Mouse (Mus musculus) layer of hippocampus, adult 18-20 months (tissue): ENCODE measurements at regions not wholly inside any gene's neighbourhood (a gene's known extent, or its start where the extent isn't known, plus 50 kb on each side); places are given as distances from the start of the nearest gene placed in this dataset.
"Not testable (repeated sequence)": the region's sequence is repeated elsewhere in the genome, so short reads cannot be mapped to it uniquely, and the experiment has no call there.

ENCODE experiments used
- DNase-seq, 2 experiments: peaks; one replicate each; pipeline ENCODE4 v3.0.0; 2022; ENCODE audit warnings: low spot score in 2 of 2

GRCm38 (mm10) chr3:65608385-65608784 is 57.6 kb upstream of the Lekr1 start:
- DNase-seq, result no peak

GRCm38 (mm10) chr3:65611712-65612111 is 54.3 kb upstream of the Lekr1 start:
- no peak for DNase-seq

- peak in 1 of 2 experiments; percentile 34 for DNase-seq
Measured at GRCm38 (mm10) chr3:65612387-65612786, 53.6 kb upstream of the Lekr1 start.

- no peak for DNase-seq
Measured at GRCm38 (mm10) chr3:65612968-65613367, 53.1 kb upstream of the Lekr1 start.

- not testable (repeated sequence) for DNase-seq
Measured at GRCm38 (mm10) chr3:65614901-65615300, 51.1 kb upstream of the Lekr1 start.
